29 mouse cellular contexts compared by ENCODE assay signal in the genomic region with DNA sequence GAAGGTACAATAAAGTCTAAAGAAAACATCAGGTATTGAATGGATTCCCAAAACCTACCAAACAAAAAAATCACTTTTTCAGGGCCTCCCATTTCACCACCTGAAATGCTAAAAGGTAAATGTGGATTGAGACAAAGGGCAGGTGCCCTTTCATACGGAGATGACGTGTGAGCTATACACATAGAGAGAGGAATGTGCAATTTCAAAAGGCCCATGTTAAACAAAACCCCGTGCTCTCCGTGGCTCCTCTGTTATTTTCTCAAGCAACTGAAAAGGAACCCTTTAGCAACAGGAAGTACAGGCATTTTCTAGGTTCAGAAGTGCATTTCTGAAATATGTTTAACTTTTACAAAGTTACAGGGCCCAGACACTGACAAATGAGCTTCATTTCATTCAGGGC.
A peak's percentile ranks its signal among the peaks of the same experiment; 100 is the strongest.
DNase-seq lines count a peak whose midpoint lies in the region; ATAC-seq and TF ChIP-seq lines count a peak whose summit lies in the region.
"Had no signal": no experiment of that assay in that cellular context is flagged by ENCODE, and none has a peak within 500 bp of the region (broad histone marks: within the 10 kb centered on the region; RNA-seq: fewer than 3 reads in every experiment).

No protein-coding gene starts in this region.

- H3K4me3 ChIP-seq in lung, embryonic 14.5 days (ENCODE audit: low read depth, low read length) = no peak overlapping the region
- H3K4me3 ChIP-seq in intestine, embryonic 15.5 days (replicated peaks) = no peak overlapping the region
- no peak overlapping the region for H3K4me3 ChIP-seq in stomach, embryonic 15.5 days (replicated peaks)
- no peak overlapping the region for H3K4me3 ChIP-seq in hindbrain, embryonic 14.5 days (replicated peaks; ENCODE audit: low read length)
- H3K4me3 ChIP-seq: forebrain, embryonic 10.5 days; forebrain, embryonic 15.5 days; hindbrain, embryonic 10.5 days; kidney, embryonic 15.5 days; layer of hippocampus, adult 2 months; left cerebral cortex, adult 2 months; limb, embryonic 12.5 days; liver, embryonic 15.5 days; midbrain, embryonic 15.5 days had no signal

- no peaks in the 10 kb centered on the region for H3K36me3 ChIP-seq in lung, embryonic 14.5 days (ENCODE audit: insufficient read depth)
- no peaks in the 10 kb centered on the region for H3K36me3 ChIP-seq in intestine, embryonic 15.5 days
- H3K36me3 ChIP-seq in stomach, embryonic 15.5 days = no peaks in the 10 kb centered on the region
- no peaks in the 10 kb centered on the region for H3K36me3 ChIP-seq in hindbrain, embryonic 14.5 days (replicated peaks; ENCODE audit: control insufficient read depth, insufficient read depth)
- H3K36me3 ChIP-seq: forebrain, embryonic 10.5 days; forebrain, embryonic 15.5 days; hindbrain, embryonic 10.5 days; kidney, embryonic 15.5 days; limb, embryonic 12.5 days; liver, embryonic 15.5 days; midbrain, embryonic 15.5 days had no signal

- peak; percentile 59 for DNase-seq in lung, embryonic 14.5 days
- no peak for DNase-seq in lung, postnatal 4 days
- DNase-seq in ZHBTc4 (ENCODE audit: low read depth, low spot score) = peak; percentile 17
- DNase-seq in right cerebral cortex, postnatal 10 days (ENCODE audit: low spot score in 2 of 2) = no peak
- DNase-seq in urinary bladder, adult 2 months (ENCODE audit: low spot score) = no peak
- DNase-seq in hindbrain, embryonic 14.5 days (ENCODE audit: low spot score) = no peak
- DNase-seq: adrenal gland, adult 8-10 months; B cell, adult 2 months; cerebellum, adult 8-10 months; cerebellum, postnatal 25 days; gastrocnemius, postnatal 36 days; heart, postnatal 14 days; kidney, adult 11 months; kidney, postnatal 36 days; right cerebral cortex, adult 18-20 months; thymus, adult 18-20 months; thymus, postnatal 25 days had no signal

- no peaks in the 10 kb centered on the region for H3K27me3 ChIP-seq in lung, embryonic 14.5 days (ENCODE audit: insufficient read depth, low read length)
- no peaks in the 10 kb centered on the region for H3K27me3 ChIP-seq in intestine, embryonic 15.5 days (replicated peaks)
- H3K27me3 ChIP-seq in stomach, embryonic 15.5 days (replicated peaks) = no peaks in the 10 kb centered on the region
- H3K27me3 ChIP-seq in hindbrain, embryonic 14.5 days (ENCODE audit: control insufficient read depth, insufficient read depth, low read length) = no peaks in the 10 kb centered on the region
- H3K27me3 ChIP-seq: forebrain, embryonic 15.5 days; kidney, embryonic 15.5 days; limb, embryonic 12.5 days; liver, embryonic 15.5 days; midbrain, embryonic 15.5 days had no signal

- no peaks in the 10 kb centered on the region for H3K9me3 ChIP-seq in lung, embryonic 14.5 days (ENCODE audit: low read depth, low read length)
- H3K9me3 ChIP-seq in intestine, embryonic 15.5 days = no peaks in the 10 kb centered on the region
- no peaks in the 10 kb centered on the region for H3K9me3 ChIP-seq in stomach, embryonic 15.5 days
- H3K9me3 ChIP-seq in hindbrain, embryonic 14.5 days (ENCODE audit: control insufficient read depth, low read length) = no peaks in the 10 kb centered on the region
- H3K9me3 ChIP-seq: forebrain, embryonic 10.5 days; forebrain, embryonic 15.5 days; hindbrain, embryonic 10.5 days; kidney, embryonic 15.5 days; limb, embryonic 12.5 days; liver, embryonic 15.5 days; midbrain, embryonic 15.5 days had no signal

- ATAC-seq in lung, embryonic 14.5 days (ENCODE audit: insufficient read depth) = peak; percentile 79
- peak; percentile 76 for ATAC-seq in intestine, embryonic 15.5 days
- ATAC-seq in stomach, embryonic 15.5 days (ENCODE audit: insufficient read depth, low FRiP score, low read depth) = no peak; the same call in 1 of the 2 replicates
- no peak for ATAC-seq in hindbrain, embryonic 14.5 days (ENCODE audit: low FRiP score)
- ATAC-seq: forebrain, embryonic 15.5 days; hindbrain, embryonic 16.5 days; midbrain, embryonic 15.5 days had no signal

- 23% methylated on average over 4 of the region's 4 CpGs for WGBS in lung, embryonic 14.5 days
- WGBS in intestine, embryonic 15.5 days = 27% methylated on average over 4 of the region's 4 CpGs
- 27% methylated on average over 4 of the region's 4 CpGs for WGBS in stomach, embryonic 15.5 days
- 64% methylated on average over 4 of the region's 4 CpGs for WGBS in hindbrain, embryonic 14.5 days

- H3K4me1 ChIP-seq in lung, embryonic 14.5 days (ENCODE audit: insufficient read depth) = no peaks in the 10 kb centered on the region
- H3K4me1 ChIP-seq in intestine, embryonic 15.5 days (replicated peaks) = no peaks in the 10 kb centered on the region
- H3K4me1 ChIP-seq in stomach, embryonic 15.5 days = no peaks in the 10 kb centered on the region
- H3K4me1 ChIP-seq in hindbrain, embryonic 14.5 days (replicated peaks; ENCODE audit: control insufficient read depth, insufficient read depth, low read length) = no peaks in the 10 kb centered on the region
- H3K4me1 ChIP-seq: forebrain, embryonic 10.5 days; forebrain, embryonic 15.5 days; hindbrain, embryonic 10.5 days; kidney, embryonic 15.5 days; liver, embryonic 15.5 days; midbrain, embryonic 15.5 days had no signal

- H3K27ac ChIP-seq in lung, embryonic 14.5 days (ENCODE audit: low read depth) = peak overlapping the region; percentile 78
- 0 out of 2 replicates have a peak overlapping the region, but pooled peaks have one; percentile 15 for H3K27ac ChIP-seq in intestine, embryonic 15.5 days
- peak overlapping the region; percentile 74 for H3K27ac ChIP-seq in stomach, embryonic 15.5 days
- no peak overlapping the region for H3K27ac ChIP-seq in hindbrain, embryonic 14.5 days
- H3K27ac ChIP-seq: forebrain, embryonic 10.5 days; forebrain, embryonic 15.5 days; hindbrain, embryonic 10.5 days; kidney, embryonic 15.5 days; layer of hippocampus, adult 2 months; left cerebral cortex, adult 2 months; limb, embryonic 12.5 days; liver, embryonic 15.5 days; midbrain, embryonic 15.5 days had no signal

- TF ChIP-seq CTCF in lung, embryonic 14.5 days (IDR thresholded peaks at IDR 0.05; ENCODE audit: low read depth) = no peak

- no peak overlapping the region for H3K4me2 ChIP-seq in lung, embryonic 14.5 days
- H3K4me2 ChIP-seq in intestine, embryonic 15.5 days (replicated peaks) = no peak overlapping the region
- no peak overlapping the region for H3K4me2 ChIP-seq in stomach, embryonic 15.5 days
- no peak overlapping the region for H3K4me2 ChIP-seq in hindbrain, embryonic 14.5 days (replicated peaks)
- H3K4me2 ChIP-seq: forebrain, embryonic 15.5 days; kidney, embryonic 15.5 days; limb, embryonic 12.5 days; liver, embryonic 15.5 days; midbrain, embryonic 15.5 days had no signal

- H3K9ac ChIP-seq in lung, embryonic 14.5 days = no peak overlapping the region
- no peak overlapping the region for H3K9ac ChIP-seq in intestine, embryonic 15.5 days
- no peak overlapping the region for H3K9ac ChIP-seq in stomach, embryonic 15.5 days
- no peak overlapping the region for H3K9ac ChIP-seq in hindbrain, embryonic 14.5 days
- H3K9ac ChIP-seq: forebrain, embryonic 15.5 days; kidney, embryonic 15.5 days; limb, embryonic 12.5 days; liver, embryonic 15.5 days; midbrain, embryonic 15.5 days had no signal

Comparison
In these comparisons a context has a peak if more than half of its experiments do, and no peak if none do; other contexts are left out.
1. DNase-seq: peak in lung, embryonic 14.5 days (single experiment) and ZHBTc4 (single experiment); none in lung, postnatal 4 days (0 of 2), right cerebral cortex, postnatal 10 days (0 of 2), urinary bladder, adult 2 months (single experiment) and hindbrain, embryonic 14.5 days (single experiment).
2. ATAC-seq: peak in lung, embryonic 14.5 days (single experiment) and intestine, embryonic 15.5 days (single experiment); none in stomach, embryonic 15.5 days (single experiment) and hindbrain, embryonic 14.5 days (single experiment).